Mouse (Mus musculus): Measurements from ENCODE around the gene Jun. TPM values are rescaled to one million over a fixed set of nuclear protein-coding genes. Genes with fewer than 3 reads are reported as not detected.

The Jun gene
- polyA plus RNA-seq (2017; shearing (Covaris generic)): 10.1 TPM

DNA sequence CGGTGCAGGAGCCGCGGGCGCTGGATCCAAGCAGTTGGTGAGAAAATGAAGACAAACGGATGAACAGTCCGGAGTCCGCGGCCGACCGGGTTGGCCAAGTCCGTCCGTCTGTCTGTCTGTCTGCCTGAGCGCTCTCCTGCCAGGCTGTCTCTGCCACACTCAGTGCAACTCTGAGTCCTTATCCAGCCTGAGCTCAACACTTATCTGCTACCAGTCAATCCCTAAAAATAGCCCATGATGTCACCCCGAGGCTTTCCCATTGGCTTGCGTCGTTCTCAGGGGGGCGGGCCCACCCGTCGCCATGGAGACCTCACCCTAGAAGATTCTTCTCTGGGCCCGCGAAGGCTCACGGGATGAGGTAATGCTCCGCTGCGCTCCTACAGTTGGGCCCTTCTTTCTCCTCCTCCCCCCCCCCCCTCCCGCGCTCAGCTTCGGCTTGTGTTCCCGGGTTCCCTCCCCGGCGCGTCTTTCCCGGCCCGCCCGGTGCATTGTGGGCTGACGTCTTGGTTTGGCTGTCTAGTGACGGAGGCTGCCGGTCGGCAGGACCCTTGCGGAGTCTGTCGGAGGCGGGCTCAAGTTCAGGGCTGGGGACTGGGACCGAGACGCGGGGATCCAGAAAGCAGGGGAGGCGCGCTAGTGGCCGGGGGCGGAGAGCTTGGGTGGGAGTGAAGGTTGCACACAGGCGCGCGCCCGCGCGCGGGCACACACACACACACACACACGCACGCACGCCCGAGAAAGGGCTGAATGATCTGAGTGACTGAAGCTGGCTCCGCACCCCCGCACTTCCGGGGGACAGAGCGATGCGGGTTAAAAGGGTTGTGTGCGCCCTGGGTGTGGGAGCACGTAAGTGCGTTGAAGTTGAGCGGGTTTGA lies at the start of gene Jun:
Jun (minus strand) TSS at position 198 of the 875 bp plus-strand sequence.

Other genes starting within 250 kb of the Jun start
- gene Eqtn, start 123.4 kb downstream of the Jun start, polyA plus RNA-seq (2017; shearing (Covaris generic)): 0.24 TPM
- gene Mysm1, start 73.1 kb downstream of the Jun start, polyA plus RNA-seq (2017; shearing (Covaris generic)): 86.0 TPM